Mouse (Mus musculus) liver, embryonic 14.5 days (tissue): ENCODE results near the gene Mrvi1.

Source experiments
- CTCF ChIP-seq: IDR thresholded peaks from 2 replicates; pipeline ENCODE4 v1.5.1; 2016; ENCODE audit warnings: antibody characterized with exemption, low read depth, control low read depth
- EP300 ChIP-seq: IDR thresholded peaks from 2 replicates; pipeline ENCODE4 v1.6.1; 2016; ENCODE audit warnings: antibody characterized with exemption, low read depth

- TF ChIP-seq CTCF: no peak
- TF ChIP-seq EP300: no peak
Measured at GRCm38 (mm10) chr7:110913754-110914153, 68.5 kb downstream of the Mrvi1 start.
